Mouse (Mus musculus) bone marrow macrophage, adult 2 months (primary cell): Measurements from ENCODE around the gene Mdga2. TPM values are rescaled to one million over a fixed set of nuclear protein-coding genes. Genes with fewer than 3 reads are reported as not detected.

ENCODE experiments used
- H3K27ac ChIP-seq: 2 replicates; pipeline ENCODE4 v1.5.1; 2012; ENCODE audit warnings: low read depth, low read length; ENCODE audit not compliant: insufficient read depth
- H3K4me1 ChIP-seq: 2 replicates; pipeline ENCODE4 v1.6.1; 2012; ENCODE audit warnings: low read length; ENCODE audit not compliant: control insufficient read depth, insufficient read depth
- H3K4me3 ChIP-seq: 2 replicates; pipeline ENCODE4 v1.5.1; 2012; ENCODE audit warnings: mild to moderate bottlenecking, low read length, moderate library complexity; ENCODE audit not compliant: insufficient read depth
- CTCF ChIP-seq: IDR thresholded peaks from 2 replicates; pipeline ENCODE4 v1.5.1; 2012; ENCODE audit warnings: low read depth, mild to moderate bottlenecking, low read length, moderate library complexity
- POLR2A ChIP-seq: IDR thresholded peaks from 2 replicates; pipeline ENCODE4 v1.6.1; 2012; ENCODE audit warnings: mild to moderate bottlenecking, low read depth, low read length, borderline replicate concordance
- polyA plus RNA-seq: library from polyadenylated mRNA; stranded (reverse); fragments of >200 nt; gene quantifications from 2 replicates; pipeline ENCODE4 v1.2.4, GENCODE M21; 2012; ENCODE audit not compliant: missing spikeins, insufficient read depth, insufficient read length

Gene Mdga2
- polyA plus RNA-seq, 1 experiment = not detected

DNA sequence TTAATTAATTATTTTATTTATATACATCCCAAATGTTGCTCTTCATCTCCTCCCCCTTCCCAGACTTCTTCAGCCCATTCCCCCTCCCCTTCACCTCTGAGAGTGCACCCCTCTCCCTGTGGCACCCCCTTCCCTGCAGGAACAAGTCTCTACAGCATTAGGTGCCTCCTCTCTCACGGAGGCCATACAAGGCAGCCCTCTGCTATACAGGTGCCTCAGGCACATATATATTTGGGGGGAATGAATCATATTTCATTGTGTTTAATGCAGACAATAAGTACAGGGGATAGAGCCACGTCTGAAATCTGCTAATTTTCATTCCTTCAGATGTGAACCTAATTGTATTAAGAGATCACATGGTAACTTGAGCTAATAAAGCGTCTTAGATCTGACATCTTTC, 69.3 kb downstream of the Mdga2 start:
- H3K4me1 ChIP-seq = no peaks in the 10 kb centered on the region
- H3K27ac ChIP-seq = no peak overlapping the region
- no peak overlapping the region for H3K4me3 ChIP-seq
- no peak for TF ChIP-seq POLR2A
- TF ChIP-seq CTCF = no peak

DNA sequence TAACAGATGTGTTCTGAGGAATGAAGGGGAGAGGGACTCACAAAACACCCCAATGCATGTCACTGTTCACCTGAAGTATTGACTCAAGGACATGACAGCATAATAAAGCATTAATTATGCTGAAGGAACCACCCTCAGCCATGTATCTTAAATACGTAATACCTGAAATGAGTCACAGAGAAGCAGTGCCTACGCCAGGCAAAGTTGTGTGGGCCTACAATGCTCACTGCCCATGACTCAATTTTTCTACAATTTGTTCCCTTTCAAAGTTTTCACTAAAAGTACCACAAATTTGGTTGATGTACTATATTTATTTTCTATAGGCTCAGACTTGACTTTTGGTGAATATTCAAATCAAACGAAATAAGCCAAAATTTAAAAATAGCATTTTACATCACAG, 80.7 kb downstream of the Mdga2 start:
- Histone ChIP-seq H3K4me3 (no peak overlapping the region), H3K4me1 (no peaks in the 10 kb centered on the region), H3K27ac (no peak overlapping the region)
- TF ChIP-seq CTCF (no peak), POLR2A (no peak)

DNA sequence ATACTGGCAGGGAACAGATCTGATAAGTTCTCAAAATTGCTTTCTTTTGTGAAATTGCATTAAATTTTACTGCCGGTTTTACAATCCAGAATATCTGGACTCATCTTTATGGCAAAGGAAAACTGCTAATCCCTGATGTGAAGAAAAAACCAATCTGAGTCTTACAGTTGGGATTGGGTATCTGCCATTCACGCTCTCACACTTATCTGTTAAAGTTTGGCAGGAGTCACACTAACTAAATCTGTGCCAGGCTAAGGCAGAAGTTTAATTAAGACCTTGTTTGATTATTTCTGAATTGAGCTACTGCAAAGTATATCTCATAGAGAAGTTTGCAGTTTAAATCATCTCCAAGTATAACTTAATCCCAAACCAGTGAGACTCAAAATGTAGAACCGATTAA, 82.2 kb downstream of the Mdga2 start:
- no peak overlapping the region for H3K4me3 ChIP-seq
- no peaks in the 10 kb centered on the region for H3K4me1 ChIP-seq
- no peak for TF ChIP-seq POLR2A
- no peak for TF ChIP-seq CTCF
- H3K27ac ChIP-seq = no peak overlapping the region

GRCm38 (mm10) chr12:67127457-67127856, 94.9 kb downstream of the Mdga2 start:
- H3K27ac ChIP-seq = no peak overlapping the region
- no peak for TF ChIP-seq POLR2A
- TF ChIP-seq CTCF = no peak
- H3K4me1 ChIP-seq = no peaks in the 10 kb centered on the region
- H3K4me3 ChIP-seq = no peak overlapping the region

GRCm38 (mm10) chr12:67123874-67124273, 98.5 kb downstream of the Mdga2 start:
- Histone ChIP-seq H3K4me1 (no peaks in the 10 kb centered on the region), H3K27ac (no peak overlapping the region), H3K4me3 (no peak overlapping the region)
- no peak for TF ChIP-seq CTCF
- TF ChIP-seq POLR2A = no peak

DNA sequence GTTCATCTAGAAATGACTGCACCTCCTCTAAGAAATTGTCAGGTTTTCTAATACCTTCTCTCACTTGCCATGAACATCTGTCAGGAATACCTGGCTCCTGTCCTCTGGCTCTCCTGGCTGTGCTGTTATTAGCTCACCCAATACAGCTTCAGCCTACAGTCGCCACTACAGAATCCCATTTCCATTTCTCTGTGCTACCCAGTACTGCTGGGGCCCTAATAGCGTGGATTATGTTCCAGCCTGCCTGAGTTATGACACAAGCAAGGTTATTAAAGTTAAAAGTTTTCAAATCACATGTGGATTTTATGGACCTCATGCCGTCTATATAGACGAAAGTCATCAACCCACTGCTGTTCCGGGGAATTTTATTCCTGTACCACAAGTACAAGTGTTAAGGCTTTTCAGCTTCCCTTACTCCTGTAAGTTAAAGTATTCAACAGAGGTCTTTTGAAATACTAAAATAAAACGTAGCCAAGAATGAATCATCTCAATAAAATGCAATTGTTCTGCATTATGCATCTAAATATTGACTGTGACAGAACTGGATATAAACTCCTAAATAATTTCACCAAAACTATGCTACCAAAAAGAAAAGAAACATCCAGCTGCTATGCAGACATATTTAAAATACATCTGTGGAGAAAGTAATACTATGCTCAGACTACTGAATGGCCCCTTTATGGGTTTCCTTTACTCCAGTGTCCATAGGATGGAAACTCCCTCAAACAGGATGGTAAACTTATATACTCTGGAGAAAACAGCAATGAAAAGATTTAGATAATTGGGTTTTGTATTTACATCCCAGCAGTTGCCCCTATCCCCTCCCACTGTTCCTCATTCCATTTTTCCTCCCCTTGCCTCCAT, 103.5 kb downstream of the Mdga2 start:
- no peak overlapping the region for H3K27ac ChIP-seq
- no peak overlapping the region for H3K4me3 ChIP-seq
- TF ChIP-seq CTCF = no peak
- no peak for TF ChIP-seq POLR2A
- H3K4me1 ChIP-seq = no peaks in the 10 kb centered on the region

- H3K27ac ChIP-seq = no peak overlapping the region
- no peak for TF ChIP-seq POLR2A
- no peak for TF ChIP-seq CTCF
- no peak overlapping the region for H3K4me3 ChIP-seq
- no peaks in the 10 kb centered on the region for H3K4me1 ChIP-seq
Observed at GRCm38 (mm10) chr12:67104171-67104570, 118.2 kb downstream of the Mdga2 start.

- TF ChIP-seq CTCF = no peak
- no peak for TF ChIP-seq POLR2A
- H3K4me1 ChIP-seq = no peaks in the 10 kb centered on the region
- no peak overlapping the region for H3K4me3 ChIP-seq
- H3K27ac ChIP-seq = no peak overlapping the region
Observed at GRCm38 (mm10) chr12:67094414-67094813, 127.9 kb downstream of the Mdga2 start.

- no peak overlapping the region for H3K4me3 ChIP-seq
- no peak overlapping the region for H3K27ac ChIP-seq
- H3K4me1 ChIP-seq = no peaks in the 10 kb centered on the region
- no peak for TF ChIP-seq CTCF
Observed at GRCm38 (mm10) chr12:67090420-67090965, 131.9 kb downstream of the Mdga2 start.

- H3K4me1 ChIP-seq = no peaks in the 10 kb centered on the region
- H3K27ac ChIP-seq = no peak overlapping the region
- no peak overlapping the region for H3K4me3 ChIP-seq
- TF ChIP-seq POLR2A (no peak), CTCF (no peak)
Observed at GRCm38 (mm10) chr12:67059136-67060014, 163.0 kb downstream of the Mdga2 start.
